Mouse (Mus musculus) limb, embryonic 11.5 days (tissue): ENCODE measurements at regions not wholly inside any gene's neighbourhood (a gene's known extent, or its start where the extent isn't known, plus 50 kb on each side); places are given as distances from the start of the nearest gene placed in this dataset.

Experiments used
- ATAC-seq: fragments of 200-750 bp; cut with Nextera tagmentation; 2 replicates; pipeline ENCODE4 v1.8.0; 2017; ENCODE audit warnings: low read depth; ENCODE audit not compliant: insufficient number of reproducible peaks, low FRiP score, low TSS enrichment
- DNase-seq: peaks from one replicate; pipeline ENCODE4 v3.0.0-alpha.2; 2015; ENCODE audit warnings: low spot score
- H3K27ac ChIP-seq: fragments of 300-500 bp; sonication (generic); replicated peaks from 2 replicates; pipeline ENCODE4 v1.5.1; 2014; ENCODE audit warnings: low read depth, mild to moderate bottlenecking, low read length
- H3K27me3 ChIP-seq: fragments of 300-500 bp; sonication (generic); 2 replicates; pipeline ENCODE4 v1.6.1; 2014; ENCODE audit warnings: mild to moderate bottlenecking, low read length, mixed read lengths; ENCODE audit not compliant: control insufficient read depth, insufficient read depth
- H3K36me3 ChIP-seq: fragments of 300-500 bp; sonication (generic); 2 replicates; pipeline ENCODE4 v1.6.1; 2014; ENCODE audit warnings: mild to moderate bottlenecking, low read length, moderate library complexity, mixed read lengths; ENCODE audit not compliant: control insufficient read depth, insufficient read depth
- H3K4me1 ChIP-seq: fragments of 300-500 bp; sonication (generic); 2 replicates; pipeline ENCODE4 v1.6.1; 2014; ENCODE audit warnings: low read length, mixed read lengths; ENCODE audit not compliant: control insufficient read depth, insufficient read depth
- H3K4me2 ChIP-seq: fragments of 300-500 bp; sonication (generic); 2 replicates; pipeline ENCODE4 v1.6.1; 2014; ENCODE audit warnings: low read depth, mild to moderate bottlenecking, moderate library complexity; ENCODE audit not compliant: severe bottlenecking
- H3K4me3 ChIP-seq: fragments of 300-500 bp; sonication (generic); 2 replicates; pipeline ENCODE4 v1.5.1; 2014; ENCODE audit warnings: low read depth, low read length
- H3K9ac ChIP-seq: fragments of 300-500 bp; sonication (generic); 2 replicates; pipeline ENCODE4 v1.6.1; 2014; ENCODE audit warnings: mild to moderate bottlenecking, low read length
- H3K9me3 ChIP-seq: fragments of 300-500 bp; sonication (generic); 2 replicates; pipeline ENCODE4 v1.6.1; 2016; ENCODE audit warnings: low read length; ENCODE audit not compliant: control insufficient read depth
- WGBS: fragments of 180-500 bp; shearing (Covaris S2); extraction: QIAGEN DNeasy Blood & Tissue Kit; methylation state at CpG from one replicate; pipeline ENCODE4 v1.1.7; 2014; 5-methylcytosine and 5-hydroxymethylcytosine counted together

GRCm38 (mm10) chr12:12177264-12178043 lies 84.5 kb upstream of the Fam49a start:
- 0 out of 2 replicates have a peak, but pooled peaks cover 4% of the 10 kb centered on the region for H3K4me1 ChIP-seq
- no peak overlapping the region for H3K27ac ChIP-seq
- no peaks in the 10 kb centered on the region for H3K9me3 ChIP-seq
- DNase-seq (peak; percentile 30), ATAC-seq (0 out of 2 replicates have a peak, but pooled peaks have one; percentile 2)
- no peaks in the 10 kb centered on the region for H3K36me3 ChIP-seq
- no peak overlapping the region for H3K9ac ChIP-seq
- H3K27me3 ChIP-seq: no peaks in the 10 kb centered on the region
- WGBS: 64% methylated on average over 6 of the region's 6 CpGs
- no peak overlapping the region for H3K4me3 ChIP-seq
- H3K4me2 ChIP-seq: no peak overlapping the region

DNA sequence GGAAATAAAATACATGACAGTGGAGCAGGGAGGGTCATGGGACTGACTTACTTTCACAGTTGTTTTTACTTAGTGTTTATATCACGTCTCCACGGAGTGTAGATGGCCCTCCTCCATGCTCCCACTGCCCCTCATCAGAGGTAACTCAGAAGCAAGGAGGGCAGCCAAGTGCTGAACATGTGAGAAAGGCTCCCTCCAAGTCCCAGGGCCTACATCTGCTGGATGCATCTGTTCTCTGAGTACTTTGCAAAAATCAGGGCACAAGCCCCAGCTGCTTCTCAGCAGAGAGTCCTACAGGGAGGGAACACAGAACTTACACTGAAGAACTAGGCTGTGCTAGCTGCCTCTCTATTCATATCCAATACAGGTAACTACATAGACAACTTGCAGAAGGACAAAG lies 83.5 kb upstream of the Fam49a start:
- H3K27ac ChIP-seq: no peak overlapping the region
- H3K36me3 ChIP-seq: no peaks in the 10 kb centered on the region
- no peak overlapping the region for H3K4me3 ChIP-seq
- WGBS: 52% methylated on average over 2 of the region's 2 CpGs
- no peak for DNase-seq
- H3K4me2 ChIP-seq: no peak overlapping the region
- no peaks in the 10 kb centered on the region for H3K9me3 ChIP-seq
- 0 out of 2 replicates have a peak, but pooled peaks cover 4% of the 10 kb centered on the region for H3K4me1 ChIP-seq
- H3K27me3 ChIP-seq: no peaks in the 10 kb centered on the region
- no peak for ATAC-seq
- no peak overlapping the region for H3K9ac ChIP-seq

DNA sequence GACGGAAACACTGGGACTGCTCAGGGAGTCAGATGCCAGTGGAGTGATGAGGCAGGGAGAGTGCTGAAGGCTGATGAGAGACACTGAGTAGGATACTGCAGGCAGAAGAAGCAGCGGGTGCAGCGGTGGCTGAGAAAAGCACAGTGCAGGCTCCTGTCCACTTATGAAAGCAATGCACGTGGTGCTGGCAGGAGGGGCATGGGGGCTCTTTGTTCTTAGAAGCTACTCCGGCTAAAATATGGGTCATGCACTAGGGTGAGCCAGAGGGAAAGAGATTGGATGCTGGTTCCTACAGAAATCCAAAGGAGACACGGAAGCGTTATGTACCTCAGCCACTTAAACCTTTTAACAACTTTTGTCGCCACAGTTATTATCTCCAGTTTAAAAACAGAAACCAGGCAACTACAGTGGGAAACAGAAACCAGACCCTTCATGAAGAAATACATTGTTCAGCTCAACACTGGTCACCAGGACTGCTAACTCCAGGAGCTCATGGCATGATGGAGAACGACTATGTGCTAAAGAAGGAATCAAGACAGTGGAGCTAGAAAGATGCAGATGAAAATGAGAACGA lies 82.6 kb upstream of the Fam49a start:
- Histone ChIP-seq H3K4me1 (0 out of 2 replicates have a peak, but pooled peaks cover 4% of the 10 kb centered on the region), H3K27me3 (no peaks in the 10 kb centered on the region), H3K27ac (no peak overlapping the region), H3K4me2 (no peak overlapping the region), H3K9ac (no peak overlapping the region), H3K4me3 (no peak overlapping the region), H3K9me3 (no peaks in the 10 kb centered on the region), H3K36me3 (no peaks in the 10 kb centered on the region)
- ATAC-seq (no peak), DNase-seq (no peak)
- 70% methylated on average over 10 of the region's 10 CpGs for WGBS

- 74% methylated on average over 1 of the region's 1 CpGs for WGBS
- no peak for DNase-seq
- H3K36me3 ChIP-seq: no peaks in the 10 kb centered on the region
- no peak overlapping the region for H3K4me2 ChIP-seq
- no peaks in the 10 kb centered on the region for H3K27me3 ChIP-seq
- no peak for ATAC-seq
- H3K4me3 ChIP-seq: no peak overlapping the region
- no peak overlapping the region for H3K27ac ChIP-seq
- 0 out of 2 replicates have a peak, but pooled peaks cover 4% of the 10 kb centered on the region for H3K4me1 ChIP-seq
- no peaks in the 10 kb centered on the region for H3K9me3 ChIP-seq
- H3K9ac ChIP-seq: no peak overlapping the region
Measured at GRCm38 (mm10) chr12:12180986-12181385, 81.0 kb upstream of the Fam49a start.

GRCm38 (mm10) chr12:12181686-12182085 lies 80.3 kb upstream of the Fam49a start:
- Histone ChIP-seq H3K9me3 (no peaks in the 10 kb centered on the region), H3K4me3 (no peak overlapping the region), H3K4me2 (no peak overlapping the region), H3K27ac (no peak overlapping the region), H3K27me3 (no peaks in the 10 kb centered on the region), H3K36me3 (no peaks in the 10 kb centered on the region), H3K4me1 (0 out of 2 replicates have a peak, but pooled peaks cover 2% of the 10 kb centered on the region), H3K9ac (no peak overlapping the region)
- ATAC-seq (no peak), DNase-seq (no peak)
- 94% methylated on average over 4 of the region's 4 CpGs for WGBS

DNA sequence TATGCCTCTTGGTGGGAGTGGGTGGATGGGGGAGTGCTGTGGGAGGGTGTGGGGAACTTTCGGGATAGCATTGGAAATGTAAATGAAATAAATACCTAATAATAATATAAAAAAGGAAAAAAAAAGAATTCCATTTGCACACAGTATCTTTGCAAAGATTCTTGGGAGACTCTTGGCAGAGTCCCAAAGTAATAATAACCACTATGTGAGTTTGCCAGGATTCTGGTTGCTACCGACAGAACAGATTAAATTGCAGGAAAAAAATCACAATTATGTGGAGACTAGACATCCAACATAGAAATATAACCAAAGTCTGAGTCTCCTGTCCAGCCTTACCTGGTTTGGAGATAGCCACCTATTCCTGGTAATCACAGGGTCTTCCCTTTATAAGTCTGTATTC lies 75.6 kb upstream of the Fam49a start:
- Histone ChIP-seq H3K4me3 (no peak overlapping the region), H3K27ac (no peak overlapping the region), H3K4me2 (no peak overlapping the region), H3K27me3 (no peaks in the 10 kb centered on the region), H3K9ac (no peak overlapping the region), H3K4me1 (no peaks in the 10 kb centered on the region), H3K9me3 (no peaks in the 10 kb centered on the region), H3K36me3 (no peaks in the 10 kb centered on the region)
- ATAC-seq (no peak), DNase-seq (no peak)
- WGBS: 93% methylated on average over 2 of the region's 2 CpGs

- H3K4me2 ChIP-seq: no peak overlapping the region
- no peaks in the 10 kb centered on the region for H3K9me3 ChIP-seq
- H3K27ac ChIP-seq: no peak overlapping the region
- WGBS: 81% methylated on average over 1 of the region's 1 CpGs
- no peak overlapping the region for H3K9ac ChIP-seq
- H3K4me1 ChIP-seq: no peaks in the 10 kb centered on the region
- H3K27me3 ChIP-seq: no peaks in the 10 kb centered on the region
- H3K4me3 ChIP-seq: no peak overlapping the region
- no peak for DNase-seq
- no peaks in the 10 kb centered on the region for H3K36me3 ChIP-seq
- no peak for ATAC-seq
Measured at GRCm38 (mm10) chr12:12195066-12195465, 66.9 kb upstream of the Fam49a start.

GRCm38 (mm10) chr12:12196627-12197026 lies 65.3 kb upstream of the Fam49a start:
- Histone ChIP-seq H3K27me3 (no peaks in the 10 kb centered on the region), H3K9ac (no peak overlapping the region), H3K4me1 (no peaks in the 10 kb centered on the region), H3K4me3 (no peak overlapping the region), H3K27ac (no peak overlapping the region), H3K36me3 (no peaks in the 10 kb centered on the region), H3K4me2 (no peak overlapping the region), H3K9me3 (no peaks in the 10 kb centered on the region)
- 89% methylated on average over 3 of the region's 3 CpGs for WGBS
- no peak for ATAC-seq
- DNase-seq: no peak
